Mouse (Mus musculus): Measurements from ENCODE around the gene Fam98a. TPM values are rescaled to one million over a fixed set of nuclear protein-coding genes. Genes with fewer than 3 reads are reported as not detected.

Gene Fam98a
- polyA plus RNA-seq, 1 experiment from 2014 or later, result 12.7 TPM

GRCm38 (mm10) chr17:75509257-75509656, 42.5 kb downstream of the Fam98a start:
- ATAC-seq, result no peak
- WGBS, result 90% methylated on average over 5 of the region's 5 CpGs
- no peaks in the 10 kb centered on the region for H3K36me3 ChIP-seq (ENCODE audit: control insufficient read depth, insufficient read depth, low read length)
- no peaks in the 10 kb centered on the region for H3K27me3 ChIP-seq (replicated peaks; ENCODE audit: control insufficient read depth, insufficient read depth, low read length)
- H3K4me1 ChIP-seq (ENCODE audit: control insufficient read depth, insufficient read depth, low read length), result no peaks in the 10 kb centered on the region
- H3K4me3 ChIP-seq (ENCODE audit: low read depth, low read length), result no peak overlapping the region
- no peak overlapping the region for H3K27ac ChIP-seq (ENCODE audit: low read depth, low read length)
- DNase-seq (ENCODE audit: low spot score), result no peak
- no peaks in the 10 kb centered on the region for H3K9me3 ChIP-seq (replicated peaks; ENCODE audit: control insufficient read depth, low read length)
- no peak overlapping the region for H3K9ac ChIP-seq (ENCODE audit: low read length)
- no peak overlapping the region for H3K4me2 ChIP-seq (ENCODE audit: low read length)

- no peaks in the 10 kb centered on the region for H3K36me3 ChIP-seq (ENCODE audit: control insufficient read depth, insufficient read depth, low read length)
- no peak for DNase-seq (ENCODE audit: low spot score)
- no peaks in the 10 kb centered on the region for H3K27me3 ChIP-seq (replicated peaks; ENCODE audit: control insufficient read depth, insufficient read depth, low read length)
- no peak overlapping the region for H3K9ac ChIP-seq (ENCODE audit: low read length)
- H3K4me1 ChIP-seq (ENCODE audit: control insufficient read depth, insufficient read depth, low read length), result no peaks in the 10 kb centered on the region
- WGBS, result 90% methylated on average over 10 of the region's 10 CpGs
- no peak for ATAC-seq
- no peak overlapping the region for H3K4me2 ChIP-seq (ENCODE audit: low read length)
- no peak overlapping the region for H3K27ac ChIP-seq (ENCODE audit: low read depth, low read length)
- H3K4me3 ChIP-seq (ENCODE audit: low read depth, low read length), result no peak overlapping the region
- no peaks in the 10 kb centered on the region for H3K9me3 ChIP-seq (replicated peaks; ENCODE audit: control insufficient read depth, low read length)
Observed at GRCm38 (mm10) chr17:75506708-75507641, 44.8 kb downstream of the Fam98a start.

DNA sequence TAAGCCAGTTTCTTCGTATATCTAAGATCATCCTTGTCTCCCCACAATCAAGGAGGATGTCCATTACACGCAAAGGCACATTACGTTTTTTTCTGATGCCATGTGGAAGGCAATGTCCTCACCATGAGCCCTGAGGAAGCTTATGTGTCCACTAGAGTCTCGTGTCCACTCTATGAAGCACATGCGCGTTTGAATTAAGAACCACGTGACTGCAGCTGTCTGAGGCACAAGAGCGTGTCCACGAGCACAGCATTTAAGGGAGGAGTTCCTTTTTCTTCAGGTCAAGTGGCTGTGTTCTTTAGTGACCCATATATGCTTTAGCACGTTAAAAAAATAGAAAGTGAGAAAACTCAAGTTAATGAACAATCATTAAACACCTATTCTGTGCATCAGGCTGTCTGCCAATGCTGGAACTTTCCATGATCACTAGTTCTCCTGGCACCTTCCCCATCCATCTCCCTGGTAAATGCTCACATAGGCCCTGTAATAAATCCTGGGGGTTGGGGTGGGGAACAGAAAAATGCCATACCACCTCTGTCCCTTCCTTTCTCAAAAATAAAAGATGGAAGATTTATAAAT, 45.6 kb downstream of the Fam98a start:
- Histone ChIP-seq H3K4me1 (ENCODE audit: control insufficient read depth, insufficient read depth, low read length) (no peaks in the 10 kb centered on the region), H3K4me3 (ENCODE audit: low read depth, low read length) (no peak overlapping the region), H3K9me3 (replicated peaks; ENCODE audit: control insufficient read depth, low read length) (no peaks in the 10 kb centered on the region)

DNA sequence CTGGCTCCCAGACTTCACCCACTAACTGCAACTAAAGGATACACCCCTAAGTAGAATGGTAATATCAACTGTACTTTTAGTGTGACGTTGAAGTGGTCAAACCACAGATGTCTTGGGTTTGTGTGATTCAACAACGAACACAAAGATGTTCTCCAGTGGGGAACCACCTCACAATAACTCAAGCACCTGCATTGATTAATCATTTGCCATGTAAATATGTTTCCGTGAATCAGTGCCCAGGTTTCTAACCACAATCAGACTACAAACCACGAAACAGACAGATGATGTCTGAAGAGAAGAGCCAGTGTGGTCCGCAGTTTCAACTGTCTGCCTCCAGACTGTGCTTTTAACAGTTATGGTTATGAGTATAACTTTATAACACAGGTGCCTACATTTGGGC, 46.7 kb downstream of the Fam98a start:
- DNase-seq (ENCODE audit: low spot score) (no peak), ATAC-seq (no peak)
- no peaks in the 10 kb centered on the region for H3K4me1 ChIP-seq (ENCODE audit: control insufficient read depth, insufficient read depth, low read length)
- WGBS, result 93% methylated on average over 5 of the region's 5 CpGs
- no peaks in the 10 kb centered on the region for H3K9me3 ChIP-seq (replicated peaks; ENCODE audit: control insufficient read depth, low read length)
- no peaks in the 10 kb centered on the region for H3K27me3 ChIP-seq (replicated peaks; ENCODE audit: control insufficient read depth, insufficient read depth, low read length)
- H3K4me2 ChIP-seq (ENCODE audit: low read length), result no peak overlapping the region
- H3K27ac ChIP-seq (ENCODE audit: low read depth, low read length), result no peak overlapping the region
- no peak overlapping the region for H3K9ac ChIP-seq (ENCODE audit: low read length)
- no peaks in the 10 kb centered on the region for H3K36me3 ChIP-seq (ENCODE audit: control insufficient read depth, insufficient read depth, low read length)
- H3K4me3 ChIP-seq (ENCODE audit: low read depth, low read length), result no peak overlapping the region

More for the DNA sequence above, 45.6 kb downstream of the Fam98a start:
- 91% methylated on average over 10 of the region's 10 CpGs for WGBS
- Histone ChIP-seq H3K9ac (ENCODE audit: low read length) (no peak overlapping the region), H3K36me3 (ENCODE audit: control insufficient read depth, insufficient read depth, low read length) (no peaks in the 10 kb centered on the region), H3K4me2 (ENCODE audit: low read length) (no peak overlapping the region), H3K27me3 (replicated peaks; ENCODE audit: control insufficient read depth, insufficient read depth, low read length) (no peaks in the 10 kb centered on the region), H3K27ac (ENCODE audit: low read depth, low read length) (no peak overlapping the region)
- no peak for DNase-seq (ENCODE audit: low spot score)
- no peak for ATAC-seq

DNA sequence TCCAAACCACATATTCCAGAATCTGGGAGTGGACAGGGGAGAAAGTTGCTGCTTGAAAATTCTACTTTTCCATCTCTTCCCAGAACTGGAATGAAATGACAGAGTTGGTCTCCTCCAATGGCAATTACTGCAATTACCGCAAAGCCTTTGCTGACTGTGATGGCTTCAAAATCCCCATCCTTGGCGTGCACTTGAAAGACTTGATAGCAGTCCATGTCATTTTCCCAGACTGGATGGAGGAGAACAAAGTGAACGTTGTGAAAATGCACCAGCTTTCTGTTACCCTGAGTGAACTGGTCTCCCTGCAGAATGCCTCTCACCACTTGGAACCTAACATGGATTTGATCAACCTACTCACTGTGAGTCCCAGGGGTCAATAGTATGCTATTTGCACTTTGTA, 48.7 kb downstream of the Fam98a start:
- H3K4me3 ChIP-seq (ENCODE audit: low read depth, low read length), result no peak overlapping the region
- H3K27me3 ChIP-seq (replicated peaks; ENCODE audit: control insufficient read depth, insufficient read depth, low read length), result no peaks in the 10 kb centered on the region
- H3K9me3 ChIP-seq (replicated peaks; ENCODE audit: control insufficient read depth, low read length), result no peaks in the 10 kb centered on the region
- DNase-seq (ENCODE audit: low spot score) (no peak), ATAC-seq (no peak)
- no peaks in the 10 kb centered on the region for H3K4me1 ChIP-seq (ENCODE audit: control insufficient read depth, insufficient read depth, low read length)
- WGBS, result 86% methylated on average over 3 of the region's 3 CpGs
- no peak overlapping the region for H3K27ac ChIP-seq (ENCODE audit: low read depth, low read length)
- no peak overlapping the region for H3K4me2 ChIP-seq (ENCODE audit: low read length)
- no peak overlapping the region for H3K9ac ChIP-seq (ENCODE audit: low read length)
- H3K36me3 ChIP-seq (ENCODE audit: control insufficient read depth, insufficient read depth, low read length), result no peaks in the 10 kb centered on the region

- DNase-seq (ENCODE audit: low spot score), result peak; percentile 23
- no peaks in the 10 kb centered on the region for H3K4me1 ChIP-seq (ENCODE audit: control insufficient read depth, insufficient read depth, low read length)
- H3K27ac ChIP-seq (ENCODE audit: low read depth, low read length), result no peak overlapping the region
- no peaks in the 10 kb centered on the region for H3K36me3 ChIP-seq (ENCODE audit: control insufficient read depth, insufficient read depth, low read length)
- no peak overlapping the region for H3K9ac ChIP-seq (ENCODE audit: low read length)
- no peak for ATAC-seq
- 81% methylated on average over 6 of the region's 6 CpGs for WGBS
- no peaks in the 10 kb centered on the region for H3K9me3 ChIP-seq (replicated peaks; ENCODE audit: control insufficient read depth, low read length)
- H3K4me3 ChIP-seq (ENCODE audit: low read depth, low read length), result no peak overlapping the region
- H3K4me2 ChIP-seq (ENCODE audit: low read length), result no peak overlapping the region
- H3K27me3 ChIP-seq (replicated peaks; ENCODE audit: control insufficient read depth, insufficient read depth, low read length), result no peaks in the 10 kb centered on the region
Observed at GRCm38 (mm10) chr17:75498241-75498651, 53.5 kb downstream of the Fam98a start.

DNA sequence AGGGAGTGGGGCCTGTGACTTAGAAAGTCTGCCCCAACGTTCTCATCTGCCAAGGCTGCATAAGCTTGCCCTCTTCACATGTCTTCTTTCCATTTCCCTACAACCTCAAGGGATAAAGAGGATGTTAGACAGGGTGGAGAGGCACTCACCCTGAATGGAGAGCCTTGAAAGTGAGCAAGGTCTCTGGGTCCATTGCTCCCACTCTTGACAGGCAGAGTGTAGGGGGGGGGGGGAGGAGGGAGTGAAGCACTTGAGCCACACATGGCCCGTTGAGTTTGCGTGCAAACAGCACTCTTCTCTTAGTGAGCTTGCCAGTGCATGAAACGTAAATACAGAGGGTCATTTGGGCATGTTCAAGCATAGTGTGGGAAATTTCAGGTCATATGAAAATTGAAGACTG, 56.5 kb downstream of the Fam98a start:
- H3K27ac ChIP-seq (ENCODE audit: low read depth, low read length), result no peak overlapping the region
- H3K4me3 ChIP-seq (ENCODE audit: low read depth, low read length), result no peak overlapping the region
- H3K36me3 ChIP-seq (ENCODE audit: control insufficient read depth, insufficient read depth, low read length), result no peaks in the 10 kb centered on the region
- ATAC-seq, result no peak
- no peak overlapping the region for H3K9ac ChIP-seq (ENCODE audit: low read length)
- H3K4me1 ChIP-seq (ENCODE audit: control insufficient read depth, insufficient read depth, low read length), result no peaks in the 10 kb centered on the region
- 78% methylated on average over 4 of the region's 4 CpGs for WGBS
- H3K27me3 ChIP-seq (replicated peaks; ENCODE audit: control insufficient read depth, insufficient read depth, low read length), result no peaks in the 10 kb centered on the region
- DNase-seq (ENCODE audit: low spot score), result no peak
- no peak overlapping the region for H3K4me2 ChIP-seq (ENCODE audit: low read length)
- H3K9me3 ChIP-seq (replicated peaks; ENCODE audit: control insufficient read depth, low read length), result no peaks in the 10 kb centered on the region
